Mouse (Mus musculus): ENCODE results near the gene Usp49. TPM values are rescaled to one million over a fixed set of nuclear protein-coding genes. Genes with fewer than 3 reads are reported as not detected.

Usp49 gene
- polyA plus RNA-seq, 1 experiment from 2014 or later = 3.0 TPM

GRCm38 (mm10) chr17:47658741-47659243 lies 28.3 kb downstream of the Usp49 start:
- 87% methylated on average over 3 of the region's 3 CpGs for WGBS
- ATAC-seq (ENCODE audit: insufficient number of reproducible peaks, insufficient read depth, low FRiP score, low read depth) = no peak
- no peak overlapping the region for H3K4me3 ChIP-seq (ENCODE audit: control insufficient read depth in 1 of 2, insufficient read depth in 1 of 2, low read depth in 1 of 2, low read length in 2 of 2)
- no peaks in the 10 kb centered on the region for H3K9me3 ChIP-seq (ENCODE audit: control insufficient read depth, low read length)
- no peaks in the 10 kb centered on the region for H3K4me1 ChIP-seq (ENCODE audit: control insufficient read depth in 2 of 2, insufficient read depth in 2 of 2, low read length in 2 of 2)
- H3K9ac ChIP-seq (ENCODE audit: low read length) = no peak overlapping the region
- H3K27ac ChIP-seq (replicated peaks in 1 of 2; ENCODE audit: control insufficient read depth in 1 of 2, insufficient read depth in 1 of 2, low read depth in 2 of 2, low read length in 2 of 2) = no peak overlapping the region
- peaks cover 3% of the 10 kb centered on the region; the same call in 1 of the 2 replicates for H3K36me3 ChIP-seq (ENCODE audit: control insufficient read depth, insufficient read depth, low read length)
- H3K27me3 ChIP-seq (ENCODE audit: control insufficient read depth, insufficient read depth, low read length) = no peaks in the 10 kb centered on the region
- no peak overlapping the region for H3K4me2 ChIP-seq (ENCODE audit: low read length)

DNA sequence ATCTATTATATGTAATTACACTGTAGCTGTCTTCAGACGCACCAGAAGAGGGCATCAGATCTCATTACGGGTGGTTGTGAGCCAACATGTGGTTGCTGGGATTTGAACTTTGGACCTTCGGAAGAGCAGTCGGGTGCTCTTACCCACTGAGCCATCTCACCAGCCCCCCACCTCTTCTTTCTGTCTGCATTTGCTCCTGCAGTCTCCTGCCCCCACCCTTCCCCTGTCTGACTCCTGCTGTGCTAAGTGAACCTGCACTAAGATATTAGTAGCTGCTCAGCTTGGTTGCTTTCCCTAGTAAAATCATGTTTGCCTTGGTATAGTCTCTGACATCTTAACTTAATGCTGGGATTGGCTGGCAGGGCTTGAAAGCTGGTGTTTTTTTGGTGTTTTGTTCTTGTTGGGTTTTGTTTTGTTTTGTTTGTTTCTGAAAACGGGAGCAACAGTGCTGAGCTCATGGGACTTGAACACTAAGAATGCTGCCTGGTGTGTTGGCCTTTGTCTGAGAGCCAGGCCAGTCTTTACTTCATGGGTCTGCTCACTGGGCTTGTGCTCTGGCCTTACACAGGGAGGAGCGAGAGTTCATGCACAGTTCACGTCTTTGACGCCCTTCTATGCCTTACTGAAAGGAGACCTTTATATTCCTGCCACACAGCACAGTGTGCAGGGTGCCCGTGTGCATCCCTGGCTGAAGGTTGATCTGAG lies 32.7 kb downstream of the Usp49 start:
- Histone ChIP-seq H3K9me3 (ENCODE audit: control insufficient read depth, low read length) (no peaks in the 10 kb centered on the region), H3K4me3 (ENCODE audit: control insufficient read depth in 1 of 2, insufficient read depth in 1 of 2, low read depth in 1 of 2, low read length in 2 of 2) (no peak overlapping the region), H3K36me3 (ENCODE audit: control insufficient read depth, insufficient read depth, low read length) (no peaks in the 10 kb centered on the region), H3K9ac (ENCODE audit: low read length) (0 out of 2 replicates have a peak overlapping the region, but pooled peaks have one; percentile 4), H3K27ac (replicated peaks in 1 of 2; ENCODE audit: control insufficient read depth in 1 of 2, insufficient read depth in 1 of 2, low read depth in 2 of 2, low read length in 2 of 2) (0 out of 4 replicates have a peak overlapping the region, but pooled peaks of 1 of the 2 experiments have one; percentile 28), H3K4me2 (ENCODE audit: low read length) (no peak overlapping the region), H3K4me1 (ENCODE audit: control insufficient read depth in 2 of 2, insufficient read depth in 2 of 2, low read length in 2 of 2) (peaks cover 0 to 4% of the 10 kb centered on the region in 2 experiments; a peak in 1 of 4 replicates), H3K27me3 (ENCODE audit: control insufficient read depth, insufficient read depth, low read length) (no peaks in the 10 kb centered on the region)
- WGBS = 59% methylated on average over 9 of the region's 9 CpGs
- no peak for ATAC-seq (ENCODE audit: insufficient number of reproducible peaks, insufficient read depth, low FRiP score, low read depth)

GRCm38 (mm10) chr17:47664474-47664873 lies 34.0 kb downstream of the Usp49 start:
- no peak overlapping the region for H3K9ac ChIP-seq (ENCODE audit: low read length)
- H3K4me1 ChIP-seq (ENCODE audit: control insufficient read depth in 2 of 2, insufficient read depth in 2 of 2, low read length in 2 of 2) = peaks cover 0 to 4% of the 10 kb centered on the region in 2 experiments; a peak in 1 of 4 replicates
- 63% methylated on average over 7 of the region's 7 CpGs for WGBS
- no peak overlapping the region; a peak in 1 of 4 replicates for H3K27ac ChIP-seq (replicated peaks in 1 of 2; ENCODE audit: control insufficient read depth in 1 of 2, insufficient read depth in 1 of 2, low read depth in 2 of 2, low read length in 2 of 2)
- ATAC-seq (ENCODE audit: insufficient number of reproducible peaks, insufficient read depth, low FRiP score, low read depth) = no peak
- H3K27me3 ChIP-seq (ENCODE audit: control insufficient read depth, insufficient read depth, low read length) = no peaks in the 10 kb centered on the region
- no peak overlapping the region for H3K4me2 ChIP-seq (ENCODE audit: low read length)
- no peaks in the 10 kb centered on the region for H3K9me3 ChIP-seq (ENCODE audit: control insufficient read depth, low read length)
- H3K4me3 ChIP-seq (ENCODE audit: control insufficient read depth in 1 of 2, insufficient read depth in 1 of 2, low read depth in 1 of 2, low read length in 2 of 2) = no peak overlapping the region
- H3K36me3 ChIP-seq (ENCODE audit: control insufficient read depth, insufficient read depth, low read length) = no peaks in the 10 kb centered on the region

DNA sequence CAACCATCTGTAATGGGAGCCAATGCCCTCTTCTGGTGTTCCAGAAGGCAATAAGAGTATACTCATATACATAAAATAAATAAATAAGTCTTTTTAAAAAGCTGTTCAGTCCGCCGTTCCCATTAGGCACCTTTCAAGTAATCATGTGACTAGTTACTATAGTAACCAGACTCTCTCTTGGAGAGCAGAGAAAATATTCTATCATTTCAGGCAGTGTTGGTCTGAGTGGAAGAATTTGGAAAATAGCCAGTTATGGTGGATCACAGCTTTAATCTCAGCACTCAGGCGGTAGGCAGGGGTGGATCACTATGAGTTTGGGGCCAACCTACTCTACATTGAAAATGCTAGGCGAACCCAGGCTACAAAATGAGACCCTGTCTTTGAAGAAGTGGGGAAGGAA lies 38.7 kb downstream of the Usp49 start:
- WGBS = 73% methylated on average over 4 of the region's 4 CpGs
- Histone ChIP-seq H3K27me3 (ENCODE audit: control insufficient read depth, insufficient read depth, low read length) (peaks cover 8% of the 10 kb centered on the region; the same call in 1 of the 2 replicates), H3K4me2 (ENCODE audit: low read length) (no peak overlapping the region), H3K36me3 (ENCODE audit: control insufficient read depth, insufficient read depth, low read length) (no peaks in the 10 kb centered on the region), H3K27ac (replicated peaks in 1 of 2; ENCODE audit: control insufficient read depth in 1 of 2, insufficient read depth in 1 of 2, low read depth in 2 of 2, low read length in 2 of 2) (no peak overlapping the region), H3K9me3 (ENCODE audit: control insufficient read depth, low read length) (no peaks in the 10 kb centered on the region), H3K9ac (ENCODE audit: low read length) (no peak overlapping the region), H3K4me1 (ENCODE audit: control insufficient read depth in 2 of 2, insufficient read depth in 2 of 2, low read length in 2 of 2) (peaks cover 4 to 12% of the 10 kb centered on the region in 2 experiments; a peak in 3 of 4 replicates), H3K4me3 (ENCODE audit: control insufficient read depth in 1 of 2, insufficient read depth in 1 of 2, low read depth in 1 of 2, low read length in 2 of 2) (no peak overlapping the region)
- ATAC-seq (ENCODE audit: insufficient number of reproducible peaks, insufficient read depth, low FRiP score, low read depth) = no peak

DNA sequence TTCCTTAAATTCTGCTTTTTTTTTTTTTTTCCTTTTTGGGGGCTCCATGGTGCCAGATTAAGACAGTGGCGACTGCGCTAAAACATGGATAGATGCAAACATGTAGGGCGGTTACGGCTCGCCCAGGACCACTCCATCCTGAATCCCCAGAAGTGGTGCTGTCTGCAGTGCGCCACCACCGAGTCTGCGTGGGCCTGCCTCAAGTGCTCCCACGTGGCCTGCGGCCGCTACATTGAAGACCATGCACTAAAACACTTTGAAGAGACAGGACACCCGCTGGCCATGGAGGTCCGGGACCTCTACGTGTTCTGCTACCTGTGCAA lies 41.5 kb downstream of the Usp49 start:
- WGBS = 16% methylated on average over 14 of the region's 14 CpGs
- H3K9me3 ChIP-seq (ENCODE audit: control insufficient read depth, low read length) = no peaks in the 10 kb centered on the region
- H3K4me3 ChIP-seq (ENCODE audit: control insufficient read depth in 1 of 2, insufficient read depth in 1 of 2, low read depth in 1 of 2, low read length in 2 of 2) = peak overlapping the region; percentile 40 to 42
- H3K4me1 ChIP-seq (ENCODE audit: control insufficient read depth in 2 of 2, insufficient read depth in 2 of 2, low read length in 2 of 2) = peaks cover 4 to 8% of the 10 kb centered on the region in 2 experiments; a peak in 2 of 4 replicates
- 0 out of 2 replicates have a peak, but pooled peaks cover 15% of the 10 kb centered on the region for H3K36me3 ChIP-seq (ENCODE audit: control insufficient read depth, insufficient read depth, low read length)
- peak overlapping the region; percentile 69 for H3K9ac ChIP-seq (ENCODE audit: low read length)
- no peak overlapping the region for H3K27ac ChIP-seq (replicated peaks in 1 of 2; ENCODE audit: control insufficient read depth in 1 of 2, insufficient read depth in 1 of 2, low read depth in 2 of 2, low read length in 2 of 2)
- peaks cover 8% of the 10 kb centered on the region; the same call in 1 of the 2 replicates for H3K27me3 ChIP-seq (ENCODE audit: control insufficient read depth, insufficient read depth, low read length)
- H3K4me2 ChIP-seq (ENCODE audit: low read length) = peak overlapping the region; percentile 76
- ATAC-seq (ENCODE audit: insufficient number of reproducible peaks, insufficient read depth, low FRiP score, low read depth) = no peak

DNA sequence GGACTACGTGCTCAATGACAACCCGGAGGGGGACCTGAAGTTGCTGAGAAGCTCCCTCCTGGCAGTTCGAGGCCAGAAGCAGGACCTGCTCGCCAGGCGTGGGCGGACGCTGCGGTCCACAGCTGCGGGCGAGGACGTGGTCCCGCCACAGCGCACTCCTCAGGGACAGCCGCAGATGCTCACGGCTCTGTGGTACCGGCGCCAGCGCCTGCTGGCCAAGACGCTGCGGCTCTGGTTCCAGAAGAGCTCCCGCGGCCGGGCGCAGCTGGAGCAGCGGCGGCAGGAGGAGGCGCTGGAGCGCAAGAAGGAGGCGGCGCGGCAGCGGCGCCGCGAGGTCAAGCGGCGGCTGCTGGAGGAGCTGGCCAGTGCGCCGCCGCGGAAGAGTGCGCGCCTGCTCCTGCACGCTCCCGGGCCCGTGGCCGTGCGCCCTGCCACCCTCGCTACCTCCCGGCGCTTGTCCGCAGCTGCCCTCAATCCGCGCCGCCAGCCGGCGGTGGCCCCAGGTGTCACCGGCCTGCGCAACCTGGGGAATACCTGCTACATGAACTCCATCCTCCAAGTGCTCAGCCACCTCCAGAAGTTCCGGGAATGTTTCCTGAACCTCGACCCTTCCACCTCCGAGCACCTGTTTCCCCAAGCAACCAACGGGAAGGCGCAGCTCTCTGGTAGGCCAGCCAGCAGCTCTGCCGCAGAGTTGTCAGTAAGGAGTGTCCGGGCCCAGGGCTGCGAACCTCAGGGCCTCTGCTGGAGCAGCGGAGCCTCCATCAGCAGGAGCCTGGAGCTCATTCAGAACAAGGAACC lies 42.0 kb downstream of the Usp49 start:
- 3% methylated on average over 65 of the region's 68 CpGs for WGBS

GRCm38 (mm10) chr17:47676581-47676980 lies 46.1 kb downstream of the Usp49 start:
- Histone ChIP-seq H3K4me3 (ENCODE audit: control insufficient read depth in 1 of 2, insufficient read depth in 1 of 2, low read depth in 1 of 2, low read length in 2 of 2) (no peak overlapping the region), H3K36me3 (ENCODE audit: control insufficient read depth, insufficient read depth, low read length) (peaks cover 55% of the 10 kb centered on the region), H3K9ac (ENCODE audit: low read length) (no peak overlapping the region), H3K9me3 (ENCODE audit: control insufficient read depth, low read length) (no peaks in the 10 kb centered on the region), H3K4me1 (ENCODE audit: control insufficient read depth in 2 of 2, insufficient read depth in 2 of 2, low read length in 2 of 2) (peaks cover 4 to 8% of the 10 kb centered on the region in 2 experiments; a peak in 2 of 4 replicates), H3K27me3 (ENCODE audit: control insufficient read depth, insufficient read depth, low read length) (no peaks in the 10 kb centered on the region), H3K27ac (replicated peaks in 1 of 2; ENCODE audit: control insufficient read depth in 1 of 2, insufficient read depth in 1 of 2, low read depth in 2 of 2, low read length in 2 of 2) (no peak overlapping the region), H3K4me2 (ENCODE audit: low read length) (no peak overlapping the region)
- no peak for ATAC-seq (ENCODE audit: insufficient number of reproducible peaks, insufficient read depth, low FRiP score, low read depth)
- WGBS = 18% methylated on average over 9 of the region's 9 CpGs

More for the DNA sequence above, 42.0 kb downstream of the Usp49 start:
- Histone ChIP-seq H3K27me3 (ENCODE audit: control insufficient read depth, insufficient read depth, low read length) (peaks cover 8% of the 10 kb centered on the region; the same call in 1 of the 2 replicates), H3K4me3 (ENCODE audit: control insufficient read depth in 1 of 2, insufficient read depth in 1 of 2, low read depth in 1 of 2, low read length in 2 of 2) (peak overlapping the region; percentile 40 to 42), H3K9me3 (ENCODE audit: control insufficient read depth, low read length) (no peaks in the 10 kb centered on the region), H3K4me1 (ENCODE audit: control insufficient read depth in 2 of 2, insufficient read depth in 2 of 2, low read length in 2 of 2) (peaks cover 4 to 8% of the 10 kb centered on the region in 2 experiments; a peak in 2 of 4 replicates), H3K36me3 (ENCODE audit: control insufficient read depth, insufficient read depth, low read length) (0 out of 2 replicates have a peak, but pooled peaks cover 18% of the 10 kb centered on the region), H3K4me2 (ENCODE audit: low read length) (peak overlapping the region; percentile 76), H3K9ac (ENCODE audit: low read length) (peak overlapping the region; percentile 69), H3K27ac (replicated peaks in 1 of 2; ENCODE audit: control insufficient read depth in 1 of 2, insufficient read depth in 1 of 2, low read depth in 2 of 2, low read length in 2 of 2) (0 out of 4 replicates have a peak overlapping the region, but pooled peaks of 1 of the 2 experiments have one; percentile 14)
- no peak for ATAC-seq (ENCODE audit: insufficient number of reproducible peaks, insufficient read depth, low FRiP score, low read depth)

Measured in heart, embryonic 14.5 days (tissue).